Mouse (Mus musculus): ENCODE measurements around the gene Tpx2. TPM values are rescaled to one million over a fixed set of nuclear protein-coding genes. Genes with fewer than 3 reads are reported as not detected.

The Tpx2 gene
- polyA plus RNA-seq, 1 experiment from 2014 or later: 37.3 TPM

- ATAC-seq (replicated peaks; ENCODE audit: low FRiP score, low read depth) (no peak), DNase-seq (ENCODE audit: low spot score) (no peak)
- no peak overlapping the region for H3K9ac ChIP-seq (ENCODE audit: low read depth, low read length)
- TF ChIP-seq CTCF (IDR thresholded peaks at IDR 0.05; ENCODE audit: low read depth): no peak
- 0 out of 2 replicates have a peak, but pooled peaks cover 3% of the 10 kb centered on the region for H3K36me3 ChIP-seq (ENCODE audit: insufficient read depth, low read length)
- H3K27me3 ChIP-seq (ENCODE audit: insufficient read depth, low read length): no peaks in the 10 kb centered on the region
- 44% methylated on average over 5 of the region's 5 CpGs for WGBS
- H3K9me3 ChIP-seq (replicated peaks; ENCODE audit: low read length): no peaks in the 10 kb centered on the region
- peaks cover 24% of the 10 kb centered on the region for H3K4me1 ChIP-seq (replicated peaks; ENCODE audit: insufficient read depth, low read length)
- H3K27ac ChIP-seq: peak overlapping the region; percentile 70
- no peak overlapping the region for H3K4me3 ChIP-seq (replicated peaks; ENCODE audit: low read depth, low read length)
- H3K4me2 ChIP-seq (ENCODE audit: low read length): no peak overlapping the region
Measured at GRCm38 (mm10) chr2:152805111-152805490, 42.7 kb upstream of the Tpx2 start.

- Histone ChIP-seq H3K27me3 (ENCODE audit: insufficient read depth, low read length) (no peaks in the 10 kb centered on the region), H3K9ac (ENCODE audit: low read depth, low read length) (no peak overlapping the region), H3K27ac (peak overlapping the region; percentile 14), H3K4me3 (replicated peaks; ENCODE audit: low read depth, low read length) (no peak overlapping the region), H3K9me3 (replicated peaks; ENCODE audit: low read length) (no peaks in the 10 kb centered on the region), H3K4me2 (ENCODE audit: low read length) (no peak overlapping the region), H3K36me3 (ENCODE audit: insufficient read depth, low read length) (0 out of 2 replicates have a peak, but pooled peaks cover 3% of the 10 kb centered on the region), H3K4me1 (replicated peaks; ENCODE audit: insufficient read depth, low read length) (peaks cover 22% of the 10 kb centered on the region)
- WGBS: 65% methylated on average over 2 of the region's 2 CpGs
- no peak for TF ChIP-seq CTCF (IDR thresholded peaks at IDR 0.05; ENCODE audit: low read depth)
- DNase-seq (ENCODE audit: low spot score): no peak
- ATAC-seq (replicated peaks; ENCODE audit: low FRiP score, low read depth): peak; percentile 75
Measured at GRCm38 (mm10) chr2:152806037-152806436, 41.7 kb upstream of the Tpx2 start.

DNA sequence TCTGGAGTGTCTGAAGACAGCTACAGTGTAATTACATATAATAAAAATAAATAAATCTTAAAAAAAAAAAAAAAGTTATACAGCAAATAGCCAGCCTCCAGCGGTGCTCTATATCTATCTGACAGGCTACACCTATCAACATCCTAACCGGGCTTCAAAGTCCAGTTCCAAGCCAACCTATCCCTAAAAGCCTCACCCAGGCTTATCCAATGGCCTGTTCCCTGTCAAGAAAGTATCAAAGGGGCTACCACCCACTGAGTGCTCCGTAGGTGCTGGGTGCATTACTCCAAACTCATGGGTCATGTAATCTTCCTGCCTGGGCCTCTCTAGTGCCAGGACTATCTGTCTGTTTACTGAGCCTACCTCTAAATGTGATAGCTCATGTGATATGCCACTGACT lies 39.6 kb upstream of the Tpx2 start:
- no peaks in the 10 kb centered on the region for H3K27me3 ChIP-seq (ENCODE audit: insufficient read depth, low read length)

DNA sequence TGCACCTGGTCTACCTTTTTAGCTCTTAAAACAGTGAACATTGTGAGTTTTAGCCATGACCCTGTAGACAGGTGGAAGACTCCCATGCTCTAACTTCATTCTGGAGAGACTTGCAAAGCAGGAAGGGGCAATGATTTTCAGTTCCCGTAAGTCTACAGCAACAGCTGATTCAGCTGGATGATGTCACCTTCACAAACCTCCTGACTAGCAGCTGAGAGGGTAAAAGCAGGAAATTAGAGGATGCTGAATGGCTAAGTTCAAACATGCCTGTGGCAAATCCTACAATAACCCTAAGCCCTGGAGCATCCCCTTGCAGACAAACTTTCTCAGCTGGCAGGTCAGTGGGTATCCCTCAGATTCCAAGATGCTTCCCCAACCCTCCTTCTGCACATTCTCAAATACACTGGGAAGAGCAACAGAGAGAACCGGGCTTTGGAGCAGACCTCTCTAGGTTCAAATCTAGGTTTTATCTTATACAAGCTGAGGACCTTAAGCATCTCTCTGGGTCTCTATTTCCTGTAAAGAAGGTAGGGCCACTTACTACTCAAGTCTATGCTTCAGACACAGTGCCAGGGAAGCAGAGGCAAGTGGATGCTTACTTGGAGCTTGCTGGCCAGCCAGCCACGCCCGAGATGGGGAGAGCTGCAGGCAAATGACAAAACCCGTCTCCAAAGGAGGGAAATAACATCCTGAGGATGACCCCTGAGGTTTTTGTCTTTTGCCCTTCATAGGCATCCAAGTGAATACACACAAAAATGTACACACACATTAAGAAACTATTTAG lies 37.4 kb upstream of the Tpx2 start:
- ATAC-seq (replicated peaks; ENCODE audit: low FRiP score, low read depth) (no peak), DNase-seq (ENCODE audit: low spot score) (no peak)
- Histone ChIP-seq H3K27me3 (ENCODE audit: insufficient read depth, low read length) (no peaks in the 10 kb centered on the region), H3K9me3 (replicated peaks; ENCODE audit: low read length) (no peaks in the 10 kb centered on the region), H3K4me3 (replicated peaks; ENCODE audit: low read depth, low read length) (no peak overlapping the region), H3K36me3 (ENCODE audit: insufficient read depth, low read length) (no peaks in the 10 kb centered on the region), H3K9ac (ENCODE audit: low read depth, low read length) (no peak overlapping the region), H3K4me2 (ENCODE audit: low read length) (no peak overlapping the region), H3K27ac (no peak overlapping the region), H3K4me1 (replicated peaks; ENCODE audit: insufficient read depth, low read length) (peaks cover 18% of the 10 kb centered on the region)
- TF ChIP-seq CTCF (IDR thresholded peaks at IDR 0.05; ENCODE audit: low read depth): no peak
- 72% methylated on average over 5 of the region's 5 CpGs for WGBS

More for the DNA sequence above, 39.6 kb upstream of the Tpx2 start:
- Histone ChIP-seq H3K9me3 (replicated peaks; ENCODE audit: low read length) (no peaks in the 10 kb centered on the region), H3K4me1 (replicated peaks; ENCODE audit: insufficient read depth, low read length) (peaks cover 31% of the 10 kb centered on the region), H3K4me2 (ENCODE audit: low read length) (no peak overlapping the region), H3K4me3 (replicated peaks; ENCODE audit: low read depth, low read length) (no peak overlapping the region), H3K9ac (ENCODE audit: low read depth, low read length) (no peak overlapping the region), H3K27ac (no peak overlapping the region), H3K36me3 (ENCODE audit: insufficient read depth, low read length) (no peaks in the 10 kb centered on the region)
- WGBS: 85% methylated on average over 3 of the region's 3 CpGs
- no peak for DNase-seq (ENCODE audit: low spot score)
- no peak for ATAC-seq (replicated peaks; ENCODE audit: low FRiP score, low read depth)
- no peak for TF ChIP-seq CTCF (IDR thresholded peaks at IDR 0.05; ENCODE audit: low read depth)

DNA sequence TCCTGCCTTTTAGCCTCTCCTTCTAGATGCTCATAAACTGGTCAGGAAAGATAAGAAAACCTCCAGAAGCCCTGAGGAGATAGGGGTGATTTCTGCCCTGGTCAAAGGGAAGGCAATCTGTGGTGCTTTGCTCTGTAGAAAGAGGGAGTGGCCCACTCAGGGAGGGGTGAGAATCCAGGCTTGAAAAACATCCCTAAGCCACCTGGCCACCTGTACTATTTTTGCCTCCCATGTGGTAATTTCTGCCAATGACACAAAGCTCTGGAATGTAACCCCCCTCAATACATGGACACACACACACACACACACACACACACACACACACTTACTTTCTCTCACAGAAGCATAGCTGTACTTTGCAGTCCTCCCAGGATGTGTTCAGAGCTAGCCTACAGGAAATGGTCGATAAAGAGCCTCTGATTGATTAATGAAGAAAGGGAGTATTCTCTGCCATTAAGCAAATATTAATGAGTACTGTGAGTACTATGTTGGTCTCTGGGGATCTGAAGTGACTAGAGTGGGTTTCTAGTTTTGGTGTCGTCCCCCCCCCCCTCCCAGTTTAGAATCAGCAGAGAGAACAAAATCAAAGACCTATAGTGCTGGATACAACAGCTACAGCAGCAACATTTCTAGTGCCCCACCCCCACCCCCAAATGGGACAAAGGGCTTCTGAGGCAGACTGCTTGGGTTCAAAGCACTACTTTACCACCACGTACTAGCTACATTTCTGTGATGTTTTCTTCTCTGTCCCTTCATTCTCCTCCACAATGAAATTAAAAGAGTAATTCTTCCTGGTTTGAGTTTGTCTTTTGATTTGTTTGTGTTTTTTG lies 36.2 kb upstream of the Tpx2 start:
- H3K9me3 ChIP-seq (replicated peaks; ENCODE audit: low read length): no peaks in the 10 kb centered on the region
- H3K36me3 ChIP-seq (ENCODE audit: insufficient read depth, low read length): no peaks in the 10 kb centered on the region
- H3K4me1 ChIP-seq (replicated peaks; ENCODE audit: insufficient read depth, low read length): peaks cover 24% of the 10 kb centered on the region
- WGBS: 23% methylated on average over 3 of the region's 3 CpGs
- ATAC-seq (replicated peaks; ENCODE audit: low FRiP score, low read depth) (peak; percentile 10; the same call in 1 of the 2 replicates), DNase-seq (ENCODE audit: low spot score) (peak; percentile 80)
- no peak overlapping the region for H3K4me3 ChIP-seq (replicated peaks; ENCODE audit: low read depth, low read length)
- H3K27me3 ChIP-seq (ENCODE audit: insufficient read depth, low read length): no peaks in the 10 kb centered on the region
- no peak for TF ChIP-seq CTCF (IDR thresholded peaks at IDR 0.05; ENCODE audit: low read depth)
- H3K9ac ChIP-seq (ENCODE audit: low read depth, low read length): no peak overlapping the region
- peak overlapping the region; percentile 47; the same call in 1 of the 2 replicates for H3K27ac ChIP-seq
- 0 out of 2 replicates have a peak overlapping the region, but pooled peaks have one; percentile 3 for H3K4me2 ChIP-seq (ENCODE audit: low read length)

- Histone ChIP-seq H3K4me1 (replicated peaks; ENCODE audit: insufficient read depth, low read length) (peaks cover 40% of the 10 kb centered on the region), H3K4me3 (replicated peaks; ENCODE audit: low read depth, low read length) (no peak overlapping the region), H3K4me2 (ENCODE audit: low read length) (no peak overlapping the region), H3K36me3 (ENCODE audit: insufficient read depth, low read length) (0 out of 2 replicates have a peak, but pooled peaks cover 3% of the 10 kb centered on the region), H3K27ac (no peak overlapping the region), H3K27me3 (ENCODE audit: insufficient read depth, low read length) (no peaks in the 10 kb centered on the region), H3K9me3 (replicated peaks; ENCODE audit: low read length) (no peaks in the 10 kb centered on the region), H3K9ac (ENCODE audit: low read depth, low read length) (no peak overlapping the region)
- no peak for ATAC-seq (replicated peaks; ENCODE audit: low FRiP score, low read depth)
- TF ChIP-seq CTCF (IDR thresholded peaks at IDR 0.05; ENCODE audit: low read depth): no peak
- WGBS: 95% methylated on average over 1 of the region's 1 CpGs
- no peak for DNase-seq (ENCODE audit: low spot score)
Measured at GRCm38 (mm10) chr2:152813232-152813631, 34.5 kb upstream of the Tpx2 start.
